Mouse (Mus musculus) mouse trophoblast stem cell (cell line): ENCODE results near the gene Cyp2b23.
"Not testable (repeated sequence)": the region's sequence is repeated elsewhere in the genome, so short reads cannot be mapped to it uniquely, and the experiment has no call there.

Experiments used
- in situ Hi-C, 2 experiments: fragments of 300-500 bp; cut with MseI, MboI; formaldehyde crosslinking; loops; 2 replicates in 1 of 2; 3 replicates in 1 of 2; pipeline ENCODE4 v1.15.1; 2025

Gene Cyp2b23

GRCm38 (mm10) chr7:26686337-26686736, at the start of gene Cyp2b23:
Cyp2b23 (minus strand) TSS chr7:26686437.
- in situ Hi-C loops = no loop called here

- in situ Hi-C loops = no loop called here
Observed at GRCm38 (mm10) chr7:26711061-26711460, 24.8 kb upstream of the Cyp2b23 start.

- in situ Hi-C loops = no loop called here
Observed at GRCm38 (mm10) chr7:26707061-26707460, 20.8 kb upstream of the Cyp2b23 start.

- in situ Hi-C loops = not testable (repeated sequence)
Observed at GRCm38 (mm10) chr7:26706191-26706590, 20.0 kb upstream of the Cyp2b23 start.

- in situ Hi-C loops = no loop called here
Observed at GRCm38 (mm10) chr7:26700151-26700550, 13.9 kb upstream of the Cyp2b23 start.

GRCm38 (mm10) chr7:26685713-26686112, 524 bp downstream of the Cyp2b23 start:
- in situ Hi-C loops = no loop called here

- in situ Hi-C loops = not testable (repeated sequence)
Observed at GRCm38 (mm10) chr7:26667466-26667865, 18.8 kb downstream of the Cyp2b23 start.

GRCm38 (mm10) chr7:26666011-26666410, 20.2 kb downstream of the Cyp2b23 start:
- in situ Hi-C loops = no loop called here

GRCm38 (mm10) chr7:26618364-26618763, 67.9 kb downstream of the Cyp2b23 start, which contains the start of gene Vmn1r185:
Vmn1r185 (minus strand) TSS chr7:26618464.
- in situ Hi-C loops = not testable (repeated sequence)
